Comparison of ENCODE assay signal across 13 mouse cellular contexts in genomic region chr10:13333781-13334180, GRCm38 (mm10).
"Had no signal": no experiment of that assay in that cellular context is flagged by ENCODE, and none has a peak within 500 bp of the region (broad histone marks: within the 10 kb centered on the region; RNA-seq: fewer than 3 reads in every experiment).

No protein-coding gene starts in this region.

- ATAC-seq: intestine, postnatal 0 days; liver, embryonic 12.5 days; midbrain, embryonic 13.5 days; midbrain, embryonic 16.5 days had no signal

- DNase-seq: kidney, adult 2 months; kidney, postnatal 25 days; liver; lung, adult 18-20 months; lung, postnatal 10 days; lung, postnatal 36 days; retina, postnatal 1 day; spleen, adult 18-20 months; thymus, postnatal 25 days had no signal
